Mouse (Mus musculus) liver, embryonic 11.5 days (tissue): ENCODE measurements at regions not wholly inside any gene's neighbourhood (a gene's known extent, or its start where the extent isn't known, plus 50 kb on each side); places are given as distances from the start of the nearest gene placed in this dataset.

Experiments
- ATAC-seq: fragments of 200-750 bp; cut with Nextera tagmentation; replicated peaks from 2 replicates; pipeline ENCODE4 v1.8.0; 2017; ENCODE audit warnings: moderate number of reproducible peaks, mild to moderate bottlenecking, moderate TSS enrichment, moderate library complexity; ENCODE audit not compliant: low FRiP score
- DNase-seq: peaks from one replicate; pipeline ENCODE4 v3.0.0-alpha.2; 2017; ENCODE audit warnings: low spot score
- H3K27ac ChIP-seq: fragments of 300-500 bp; sonication (generic); 2 replicates; pipeline ENCODE4 v1.5.1; 2014; ENCODE audit warnings: mild to moderate bottlenecking, low read depth, low read length, control low read depth
- H3K27me3 ChIP-seq: fragments of 300-500 bp; sonication (generic); replicated peaks from 2 replicates; pipeline ENCODE4 v1.6.1; 2014; ENCODE audit warnings: low read length, mixed read lengths; ENCODE audit not compliant: control insufficient read depth, insufficient read depth
- H3K36me3 ChIP-seq: fragments of 300-500 bp; sonication (generic); 2 replicates; pipeline ENCODE4 v1.6.1; 2014; ENCODE audit warnings: mild to moderate bottlenecking, low read length, moderate library complexity, mixed read lengths; ENCODE audit not compliant: control insufficient read depth, insufficient read depth
- H3K4me1 ChIP-seq: fragments of 300-500 bp; sonication (generic); replicated peaks from 2 replicates; pipeline ENCODE4 v1.6.1; 2014; ENCODE audit warnings: low read length, mixed read lengths; ENCODE audit not compliant: control insufficient read depth, insufficient read depth
- H3K4me2 ChIP-seq: fragments of 300-500 bp; sonication (generic); 2 replicates; pipeline ENCODE4 v1.6.1; 2014; ENCODE audit warnings: mild to moderate bottlenecking, control low read depth, moderate library complexity
- H3K4me3 ChIP-seq: fragments of 300-500 bp; sonication (generic); 2 replicates; pipeline ENCODE4 v1.5.1; 2014; ENCODE audit warnings: low read depth, low read length, control low read depth
- H3K9ac ChIP-seq: fragments of 300-500 bp; sonication (generic); 2 replicates; pipeline ENCODE4 v1.6.1; 2014; ENCODE audit warnings: low read depth, low read length, control low read depth
- H3K9me3 ChIP-seq: fragments of 300-500 bp; sonication (generic); 2 replicates; pipeline ENCODE4 v1.6.1; 2016; ENCODE audit warnings: low read length, inconsistent platforms, mixed read lengths; ENCODE audit not compliant: control insufficient read depth
- WGBS: fragments of 180-500 bp; shearing (Covaris S2); extraction: QIAGEN DNeasy Blood & Tissue Kit; methylation state at CpG from one replicate; pipeline ENCODE4 v1.1.7; 2014; 5-methylcytosine and 5-hydroxymethylcytosine counted together

DNA sequence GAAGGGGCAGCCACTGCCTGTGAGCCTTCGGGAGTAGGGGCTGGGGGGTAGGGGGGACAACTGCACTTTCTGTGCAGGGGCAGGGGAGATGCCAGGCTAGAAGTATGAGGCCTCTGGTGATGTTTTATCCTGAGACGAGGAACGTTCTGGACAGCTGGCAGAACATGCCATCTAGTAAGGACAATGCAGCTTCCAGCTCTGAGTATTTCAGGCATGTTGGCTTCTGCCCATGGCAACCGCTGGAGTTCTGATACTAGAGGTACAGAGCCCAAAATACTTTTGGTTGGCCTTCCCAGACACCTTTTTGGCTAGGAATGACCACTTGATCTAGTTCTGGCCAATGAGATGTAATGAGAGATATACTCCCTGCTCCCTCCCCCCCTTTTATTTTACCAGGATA, 52.5 kb upstream of the Irx3 start:
- H3K9ac ChIP-seq = no peak overlapping the region
- H3K9me3 ChIP-seq = no peaks in the 10 kb centered on the region
- no peak overlapping the region for H3K4me3 ChIP-seq
- 77% methylated on average over 4 of the region's 4 CpGs for WGBS
- H3K4me2 ChIP-seq = no peak overlapping the region
- ATAC-seq = no peak
- H3K27me3 ChIP-seq = peaks cover 5% of the 10 kb centered on the region; the same call in 1 of the 2 replicates
- DNase-seq = no peak
- H3K27ac ChIP-seq = no peak overlapping the region
- H3K36me3 ChIP-seq = no peaks in the 10 kb centered on the region
- H3K4me1 ChIP-seq = no peaks in the 10 kb centered on the region

DNA sequence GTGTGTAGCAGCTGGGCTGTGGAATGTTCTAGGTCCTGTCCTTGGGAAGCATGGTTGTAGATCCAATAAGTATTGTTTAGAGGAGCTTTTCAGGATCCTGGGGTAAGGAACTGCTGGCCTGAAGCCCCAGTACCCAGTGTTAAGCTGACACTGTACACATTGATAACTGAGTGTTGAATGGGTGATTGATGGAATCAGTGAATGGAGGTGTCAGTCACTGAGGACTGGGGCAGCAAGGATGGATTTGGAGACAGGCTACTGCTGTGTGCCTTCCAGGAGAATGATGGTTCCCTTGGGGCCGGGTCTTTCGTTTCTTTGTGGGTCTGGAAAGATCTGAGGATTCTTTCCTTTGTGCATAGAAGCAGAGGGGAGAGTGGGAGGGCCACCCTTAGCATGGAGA, 51.9 kb upstream of the Irx3 start:
- no peak overlapping the region for H3K4me2 ChIP-seq
- peaks cover 5% of the 10 kb centered on the region; the same call in 1 of the 2 replicates for H3K27me3 ChIP-seq
- H3K27ac ChIP-seq = no peak overlapping the region
- no peak for DNase-seq
- no peaks in the 10 kb centered on the region for H3K9me3 ChIP-seq
- WGBS = 57% methylated on average over 2 of the region's 2 CpGs
- H3K9ac ChIP-seq = no peak overlapping the region
- no peak for ATAC-seq
- no peak overlapping the region for H3K4me3 ChIP-seq
- no peaks in the 10 kb centered on the region for H3K4me1 ChIP-seq
- H3K36me3 ChIP-seq = no peaks in the 10 kb centered on the region

DNA sequence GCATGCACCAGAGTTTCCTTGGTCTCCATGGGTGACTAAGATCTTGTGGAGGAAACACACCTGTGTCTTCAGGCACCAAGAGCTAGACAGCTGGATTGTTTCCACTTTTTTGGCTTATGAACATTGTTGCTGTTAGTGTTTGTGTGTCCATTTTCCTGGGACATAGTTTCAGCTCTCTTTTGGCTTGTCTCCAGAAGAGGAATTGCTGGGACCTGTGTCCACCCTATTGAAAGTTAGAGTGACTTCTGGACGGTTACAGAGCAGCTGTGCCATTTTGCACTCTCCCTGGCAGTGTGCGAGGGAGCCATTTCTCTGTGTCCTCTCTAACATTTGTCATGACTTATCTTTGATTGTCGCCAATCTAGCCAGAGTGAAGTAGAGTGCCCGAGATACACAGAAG, 51.5 kb upstream of the Irx3 start:
- no peak overlapping the region for H3K4me3 ChIP-seq
- no peaks in the 10 kb centered on the region for H3K4me1 ChIP-seq
- peaks cover 5% of the 10 kb centered on the region; the same call in 1 of the 2 replicates for H3K27me3 ChIP-seq
- H3K9me3 ChIP-seq = no peaks in the 10 kb centered on the region
- no peak overlapping the region for H3K9ac ChIP-seq
- WGBS = 59% methylated on average over 4 of the region's 4 CpGs
- no peak for ATAC-seq
- DNase-seq = no peak
- H3K4me2 ChIP-seq = no peak overlapping the region
- H3K27ac ChIP-seq = no peak overlapping the region
- H3K36me3 ChIP-seq = no peaks in the 10 kb centered on the region
